Mouse (Mus musculus) mouse trophoblast stem cell (cell line): ENCODE data around the gene Mtm1.
"Not testable (repeated sequence)": the region's sequence is repeated elsewhere in the genome, so short reads cannot be mapped to it uniquely, and the experiment has no call there.

Experiments used
- in situ Hi-C, 2 experiments: fragments of 300-500 bp; cut with MseI, MboI; formaldehyde crosslinking; loops; 2 replicates in 1 of 2; 3 replicates in 1 of 2; pipeline ENCODE4 v1.15.1; 2025

Gene Mtm1

GRCm38 (mm10) chrX:71287088-71287487 is 76.5 kb downstream of the Mtm1 start:
- in situ Hi-C loops, result no loop called here

GRCm38 (mm10) chrX:71294191-71294590 is 83.6 kb downstream of the Mtm1 start:
- in situ Hi-C loops, result no loop called here

GRCm38 (mm10) chrX:71296005-71296404 is 85.4 kb downstream of the Mtm1 start:
- in situ Hi-C loops, result no loop called here

- in situ Hi-C loops, result no loop called here
Measured at GRCm38 (mm10) chrX:71302148-71302547, 91.6 kb downstream of the Mtm1 start.

GRCm38 (mm10) chrX:71311229-71311628 is 100.7 kb downstream of the Mtm1 start:
- in situ Hi-C loops, result no loop called here

- in situ Hi-C loops, result no loop called here
Measured at GRCm38 (mm10) chrX:71314380-71314779, 103.8 kb downstream of the Mtm1 start.

GRCm38 (mm10) chrX:71352033-71352432 is 141.5 kb downstream of the Mtm1 start:
- in situ Hi-C loops, result no loop called here

GRCm38 (mm10) chrX:71355331-71355730 is 144.8 kb downstream of the Mtm1 start:
- in situ Hi-C loops, result no loop called here

- in situ Hi-C loops, result not testable (repeated sequence)
Measured at GRCm38 (mm10) chrX:71361793-71362192, 151.2 kb downstream of the Mtm1 start.

GRCm38 (mm10) chrX:71364062-71364461 is 153.5 kb downstream of the Mtm1 start:
- in situ Hi-C loops, result no loop called here

GRCm38 (mm10) chrX:71364554-71364991 is 154.0 kb downstream of the Mtm1 start, which contains the start of gene Mtmr1:
Gene Mtmr1, plus strand, starts transcription at chrX:71364760.
- in situ Hi-C loops, result no loop called here

- in situ Hi-C loops, result no loop called here
Measured at GRCm38 (mm10) chrX:71365011-71365410, 154.4 kb downstream of the Mtm1 start.
